Mouse (Mus musculus) heart, postnatal 4 days (tissue): ENCODE results near the gene Dnah17. TPM values are rescaled to one million over a fixed set of nuclear protein-coding genes. Genes with fewer than 3 reads are reported as not detected.

ENCODE experiments used
- DNase-seq: peaks from one replicate; pipeline ENCODE4 v3.0.0; 2021
- total RNA-seq, 2 experiments: library from RNA; stranded (reverse); gene quantifications; 2 replicates each; pipeline ENCODE4 v1.2.3; 2021

Dnah17 gene
- total RNA-seq, 2 experiments from 2014 or later, result 0.05 TPM

GRCm38 (mm10) chr11:118142547-118143165, 12.2 kb upstream of the Dnah17 start:
- DNase-seq, result no peak

- no peak for DNase-seq
Observed at GRCm38 (mm10) chr11:118140771-118141565, 10.5 kb upstream of the Dnah17 start.

DNA sequence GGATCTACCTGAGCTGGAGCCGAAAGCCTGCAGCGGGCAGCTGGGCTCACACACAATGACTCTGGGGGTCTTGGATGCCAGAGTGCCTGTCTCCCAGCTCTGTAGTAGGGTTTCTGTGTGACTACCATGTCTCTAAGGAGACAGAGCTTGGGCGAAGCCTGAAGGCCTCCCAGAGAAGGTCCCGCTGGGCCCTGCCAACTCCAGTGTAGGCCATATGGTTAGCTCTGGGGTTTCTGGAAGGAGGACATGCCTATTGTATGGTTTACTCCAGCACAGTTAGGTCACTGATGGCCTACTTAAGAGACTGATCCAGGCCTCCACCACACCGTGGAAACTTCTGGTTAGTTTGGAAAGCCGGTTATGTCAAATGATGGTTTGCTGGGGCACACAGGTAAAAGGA, 7.9 kb upstream of the Dnah17 start:
- DNase-seq, result no peak

GRCm38 (mm10) chr11:118136172-118136632, 5.8 kb upstream of the Dnah17 start:
- no peak for DNase-seq

GRCm38 (mm10) chr11:118135271-118135670, 4.8 kb upstream of the Dnah17 start:
- no peak for DNase-seq

DNA sequence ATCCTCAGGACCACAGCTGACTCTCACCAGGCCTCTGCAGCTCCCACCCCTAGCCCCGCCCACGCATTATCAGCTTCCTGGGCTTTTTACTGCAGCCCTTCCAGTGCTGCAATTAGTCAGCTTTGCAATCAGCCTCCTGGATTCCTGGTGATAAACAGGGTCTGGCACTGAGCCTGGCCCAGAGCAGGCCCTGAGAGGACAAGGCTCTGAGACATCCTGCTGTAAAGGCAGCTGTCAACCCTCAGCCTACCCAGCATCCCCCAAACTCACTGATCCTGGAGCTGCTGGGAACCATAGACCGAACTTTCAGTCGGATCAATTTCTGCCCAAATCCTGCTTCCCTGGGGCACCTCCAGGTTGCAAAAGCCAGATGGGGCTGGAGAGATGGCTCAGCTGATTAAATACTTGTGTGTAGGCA, 3.3 kb upstream of the Dnah17 start:
- DNase-seq, result peak; percentile 52

GRCm38 (mm10) chr11:118133133-118133751, 2.8 kb upstream of the Dnah17 start:
- DNase-seq, result no peak

DNA sequence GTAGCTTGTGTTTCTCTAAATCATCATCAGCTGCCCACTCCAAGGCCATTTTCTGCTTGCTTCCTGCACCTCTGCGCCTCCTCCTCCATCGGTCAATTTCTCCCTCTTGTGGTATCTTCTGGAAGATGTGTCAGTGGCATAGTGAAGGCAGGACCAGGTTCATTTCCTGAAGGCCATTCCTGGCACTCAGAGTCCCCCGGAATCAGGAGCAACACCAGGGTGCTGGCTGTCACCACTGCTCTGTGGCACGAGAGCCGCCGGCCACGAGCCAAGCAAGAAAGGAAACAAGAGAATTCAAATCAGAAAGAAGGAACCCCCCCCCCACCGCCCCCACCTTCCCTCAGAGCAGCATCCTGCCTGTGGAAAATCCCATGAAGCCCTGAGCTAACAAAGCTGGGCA, 1.7 kb upstream of the Dnah17 start:
- peak; percentile 39 for DNase-seq

GRCm38 (mm10) chr11:118129812-118130211, 622 bp downstream of the Dnah17 start:
- no peak for DNase-seq

DNA sequence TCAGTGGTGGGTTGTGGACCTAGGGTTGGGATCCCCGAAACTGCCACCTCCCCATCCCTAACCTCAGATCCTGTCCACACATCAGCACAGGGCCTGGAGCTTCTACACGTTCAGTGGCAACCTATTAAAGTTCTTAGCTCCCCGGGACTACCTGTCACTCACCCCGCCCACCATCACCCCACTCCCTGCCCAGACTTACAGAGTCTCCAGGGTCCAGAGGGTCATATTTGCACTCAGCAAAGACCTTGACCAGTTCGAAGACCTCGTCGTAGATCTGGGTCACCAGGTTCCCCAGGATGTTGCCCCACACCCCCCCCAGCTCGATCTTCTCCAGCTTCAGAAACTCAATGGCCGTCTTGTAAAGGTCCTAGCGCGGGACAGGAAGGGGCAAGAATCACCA, 8.8 kb downstream of the Dnah17 start:
- DNase-seq, result no peak

GRCm38 (mm10) chr11:118118777-118119176, 11.7 kb downstream of the Dnah17 start:
- no peak for DNase-seq

DNA sequence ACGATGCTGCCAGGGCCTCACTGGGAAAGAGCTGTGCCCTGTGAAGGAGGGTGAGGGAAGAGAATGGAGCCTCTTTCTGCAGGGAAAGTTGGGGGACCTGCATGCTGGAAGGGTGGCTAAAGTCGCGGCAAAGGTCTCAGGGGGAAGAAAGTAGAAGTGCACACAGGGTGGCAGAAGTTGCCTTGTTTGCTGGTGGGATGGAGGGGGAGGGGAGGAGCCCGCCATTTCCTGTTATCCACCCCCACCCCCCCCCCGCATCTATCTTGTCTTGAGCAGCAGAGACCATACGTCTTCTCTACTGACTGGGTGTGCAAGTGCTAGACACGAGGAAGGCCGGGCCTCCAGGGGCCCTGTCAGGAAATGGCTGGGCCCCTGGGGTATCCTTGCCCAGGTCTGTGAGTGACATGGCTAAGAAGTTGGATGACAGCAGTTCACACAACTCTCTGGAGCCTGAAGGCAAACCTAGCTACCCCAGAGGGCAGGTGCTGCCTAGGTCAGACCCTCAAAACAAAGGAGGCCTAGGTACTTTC, 15.8 kb downstream of the Dnah17 start:
- no peak for DNase-seq

DNA sequence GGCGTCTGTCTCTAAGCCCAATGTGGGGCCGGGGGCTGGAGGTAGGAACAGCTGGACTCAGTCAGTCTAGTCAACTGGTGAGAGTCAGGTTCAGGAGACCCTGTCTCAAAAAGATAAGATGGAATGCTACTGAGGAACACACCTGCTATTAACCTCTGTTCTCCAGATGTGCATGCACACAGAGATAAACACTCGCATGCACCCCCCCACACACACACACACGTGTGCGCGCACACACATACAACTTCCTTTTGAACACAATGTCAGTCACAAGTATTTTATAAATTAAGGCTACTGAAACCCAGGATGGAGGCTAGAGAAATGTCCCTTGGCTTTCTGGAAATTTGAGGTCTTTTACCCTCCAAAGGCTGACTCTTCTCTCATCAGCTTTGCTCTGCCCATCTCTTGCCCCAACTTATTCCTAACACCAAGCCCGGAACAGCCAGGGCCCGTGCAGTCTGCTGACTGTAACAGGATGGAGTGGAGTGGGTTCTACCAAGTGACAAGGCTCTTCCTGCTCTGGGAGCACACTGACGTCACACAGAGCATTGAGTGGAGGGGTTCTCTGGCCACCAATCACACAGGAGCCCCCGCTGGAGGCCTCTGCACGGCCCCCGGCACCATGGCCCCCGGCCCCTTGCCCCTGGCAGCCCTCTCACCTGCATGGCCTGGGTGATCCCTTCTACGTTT, 16.8 kb downstream of the Dnah17 start:
- DNase-seq, result no peak

GRCm38 (mm10) chr11:118104001-118104400, 26.4 kb downstream of the Dnah17 start:
- DNase-seq, result peak; percentile 90

DNA sequence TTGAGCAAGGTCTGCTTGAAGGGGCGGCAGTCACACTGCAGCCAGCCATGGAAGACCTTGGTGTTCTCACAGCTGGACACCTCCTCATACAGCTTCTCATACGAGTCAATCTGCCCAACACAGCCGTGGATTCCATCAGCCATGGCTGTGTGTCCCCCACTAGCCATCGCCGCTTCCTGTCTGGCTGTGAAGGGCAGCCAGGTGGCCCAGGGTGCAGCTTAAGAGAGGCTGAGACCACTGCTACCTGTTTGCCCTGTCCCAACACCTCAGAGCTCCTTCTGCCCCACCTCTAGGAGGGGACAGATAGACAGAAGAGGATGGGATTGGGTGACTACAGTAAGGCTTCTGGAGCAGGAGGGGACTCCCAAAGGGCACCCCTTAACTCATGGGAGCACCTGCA, 27.1 kb downstream of the Dnah17 start:
- no peak for DNase-seq

- peak; percentile 94 for DNase-seq
Observed at GRCm38 (mm10) chr11:118102838-118103237, 27.6 kb downstream of the Dnah17 start.

DNA sequence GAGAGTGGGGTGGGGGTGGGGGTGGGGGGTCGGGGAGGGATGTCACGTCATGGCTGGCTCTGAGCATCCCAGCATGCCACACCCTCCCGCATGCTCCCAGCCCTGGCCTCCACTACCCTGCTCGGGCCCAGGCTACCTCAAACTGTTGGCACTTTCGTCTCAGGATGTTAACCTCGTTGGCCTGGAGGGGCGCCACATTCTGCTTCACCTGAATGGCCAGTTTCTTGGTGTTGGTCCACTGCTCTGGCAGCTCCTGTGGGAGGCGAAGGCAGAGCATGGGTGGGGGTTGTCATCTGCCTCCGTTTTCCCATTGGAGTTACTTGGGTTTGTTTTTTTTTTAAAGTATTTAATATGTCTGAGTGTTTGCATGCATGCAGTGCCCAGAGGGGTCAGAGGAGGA, 29.3 kb downstream of the Dnah17 start:
- DNase-seq, result no peak

- no peak for DNase-seq
Observed at GRCm38 (mm10) chr11:118096736-118097135, 33.7 kb downstream of the Dnah17 start.

DNA sequence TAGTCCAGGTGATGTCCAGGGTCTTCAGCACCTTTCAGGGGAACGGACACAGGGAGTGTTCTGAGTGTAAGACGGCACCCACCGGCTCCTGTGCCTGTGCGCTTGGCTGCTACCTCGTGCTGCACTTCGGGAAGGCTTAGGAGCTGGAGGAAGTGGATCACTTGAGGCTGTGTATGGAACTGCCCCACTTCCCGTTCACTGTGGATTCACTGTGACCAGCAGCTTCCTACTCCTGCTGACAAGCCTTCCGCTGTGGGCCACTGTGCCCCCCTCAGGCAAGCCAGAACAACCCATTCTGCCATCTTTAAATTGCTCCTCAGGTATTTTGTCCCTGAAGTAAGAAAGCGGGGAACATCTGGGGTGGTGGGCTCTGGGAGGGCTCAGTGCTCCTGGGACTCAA, 35.4 kb downstream of the Dnah17 start:
- no peak for DNase-seq

- DNase-seq, result no peak
Observed at GRCm38 (mm10) chr11:118091002-118091670, 39.3 kb downstream of the Dnah17 start.

DNA sequence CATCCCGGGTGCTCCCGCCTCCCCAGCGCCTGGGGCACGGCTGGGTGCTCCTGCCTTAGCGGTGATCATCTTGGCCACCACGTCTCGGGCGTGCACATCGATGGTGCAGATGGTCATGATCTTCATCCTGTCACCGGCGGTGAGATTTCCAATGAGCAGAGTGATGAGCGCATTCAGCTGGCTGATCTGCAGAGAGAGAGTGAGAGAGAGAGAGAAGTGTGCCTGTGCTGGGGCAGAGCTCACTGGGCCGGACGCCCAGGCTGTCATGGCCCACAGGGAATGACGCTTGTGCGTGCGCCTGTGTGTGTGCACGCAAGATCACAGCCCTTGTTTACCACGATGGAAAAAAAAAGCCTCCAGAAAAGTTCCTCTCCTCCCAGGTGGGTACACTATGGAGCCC, 41.5 kb downstream of the Dnah17 start:
- DNase-seq, result peak; percentile 32

DNA sequence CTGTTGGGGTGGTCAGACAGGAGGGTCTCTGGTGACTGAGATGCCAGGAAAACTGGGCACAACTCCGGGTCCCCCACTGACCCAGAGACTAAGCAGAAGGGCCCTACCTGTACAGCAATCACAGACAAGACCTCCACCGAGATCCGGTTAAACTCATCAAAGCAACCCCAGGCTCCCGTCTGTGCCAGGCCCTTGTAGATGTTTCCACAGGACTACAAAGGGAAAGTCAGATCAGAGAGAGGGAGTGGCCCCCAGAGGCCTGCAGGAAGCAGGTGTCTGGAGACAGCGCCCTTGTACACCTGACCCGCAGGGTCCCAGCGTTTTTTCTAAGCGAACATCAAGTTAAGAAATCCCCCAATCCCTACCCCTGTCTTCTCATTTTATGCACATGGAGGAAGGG, 44.5 kb downstream of the Dnah17 start:
- DNase-seq, result no peak
